Mouse (Mus musculus) neutrophil, adult 5-6 weeks (primary cell): ENCODE data around the gene Klk1. TPM values are rescaled to one million over a fixed set of nuclear protein-coding genes. Genes with fewer than 3 reads are reported as not detected.
"Not testable (repeated sequence)": the region's sequence is repeated elsewhere in the genome, so short reads cannot be mapped to it uniquely, and the experiment has no call there.

Experiments
- ATAC-seq: fragments of 151-379, 151-347 bp; 2 replicates; pipeline ENCODE4 v1.8.0; 2017; ENCODE audit warnings: mild to moderate bottlenecking, moderate TSS enrichment; ENCODE audit not compliant: insufficient number of reproducible peaks, poor library complexity, low FRiP score, severe bottlenecking; ENCODE audit errors: extremely low read depth
- total RNA-seq: library from RNA; stranded (forward); fragments of 200-1000 nt; gene quantifications from 2 replicates; pipeline ENCODE4 v1.2.3, GENCODE M21; 2017

The Klk1 gene
- not detected in 2 replicates for total RNA-seq

- ATAC-seq, result no peak
Measured at GRCm38 (mm10) chr7:44225076-44225475, at the start of gene Klk1. Gene Klk1, plus strand, starts transcription at chr7:44225360.

DNA sequence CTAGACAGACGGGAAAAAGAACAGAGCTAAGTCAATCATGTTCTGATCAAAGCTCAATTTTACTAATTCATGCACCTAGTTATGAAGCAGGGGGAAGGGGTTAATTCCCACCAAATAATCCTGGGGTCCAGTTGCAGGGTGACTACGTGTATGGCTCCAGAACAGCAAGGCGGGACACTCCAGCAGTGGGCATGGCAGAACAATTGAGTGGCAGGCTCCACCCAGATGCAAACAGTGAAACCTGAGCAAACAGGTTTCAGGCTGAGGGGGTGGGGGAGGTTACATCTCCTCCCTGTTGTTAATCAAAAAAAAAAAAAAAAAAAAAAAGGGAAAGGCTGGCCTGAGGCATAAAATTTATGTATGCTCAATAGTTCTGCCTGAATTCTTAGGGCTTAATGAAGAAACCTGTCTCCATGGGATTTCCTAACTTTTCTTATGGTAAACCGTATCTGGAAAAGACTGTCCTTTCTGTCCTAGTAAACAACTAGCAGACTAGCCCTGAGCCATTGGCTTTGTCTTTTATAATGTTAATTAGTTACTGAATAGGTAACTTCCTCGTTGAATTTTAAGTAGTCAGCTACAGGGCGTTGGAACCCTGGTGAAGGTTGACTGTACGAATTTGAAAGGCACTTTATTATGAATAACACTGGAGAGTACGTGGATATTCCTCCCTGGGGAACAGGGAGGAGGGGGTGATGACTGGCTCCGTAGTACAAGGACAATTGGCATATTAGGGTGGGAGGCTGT is 45.7 kb upstream of the Klk1 start:
- ATAC-seq, result no peak

DNA sequence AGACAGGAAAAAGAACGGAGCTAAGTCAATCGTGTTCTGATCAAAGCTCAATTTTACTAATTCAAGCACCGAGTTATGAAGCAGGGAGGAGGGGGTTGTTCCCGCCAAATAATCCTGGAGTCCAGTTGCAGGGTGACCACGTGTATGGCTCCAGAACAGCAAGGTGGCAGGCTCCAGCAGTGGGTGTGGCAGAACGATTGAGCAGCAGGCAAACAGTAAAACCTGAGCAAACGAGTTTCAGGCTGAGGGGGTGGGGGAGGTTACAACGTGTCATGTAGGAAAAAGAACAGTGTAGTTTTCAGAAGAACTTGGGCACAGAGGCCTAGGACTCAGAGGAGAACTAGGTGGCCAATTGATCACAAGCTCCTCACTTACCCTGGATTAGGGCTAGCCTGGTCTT is 38.6 kb upstream of the Klk1 start:
- ATAC-seq, result not testable (repeated sequence)

- ATAC-seq, result not testable (repeated sequence)
Measured at GRCm38 (mm10) chr7:44187936-44188335, 37.2 kb upstream of the Klk1 start, which contains the start of gene Klk1b24. Gene Klk1b24, plus strand, starts transcription at chr7:44188236.

- not testable (repeated sequence) for ATAC-seq
Measured at GRCm38 (mm10) chr7:44193466-44193865, 31.7 kb upstream of the Klk1 start.

- no peak for ATAC-seq
Measured at GRCm38 (mm10) chr7:44197891-44198290, 27.3 kb upstream of the Klk1 start, which contains the start of gene Klk1b3. Gene Klk1b3, plus strand, starts transcription at chr7:44198191.

- ATAC-seq, result not testable (repeated sequence)
Measured at GRCm38 (mm10) chr7:44207135-44207534, 18.0 kb upstream of the Klk1 start, which contains the start of gene Klk1b4. Gene Klk1b4, plus strand, starts transcription at chr7:44207435.

- ATAC-seq, result no peak
Measured at GRCm38 (mm10) chr7:44208307-44208706, 16.9 kb upstream of the Klk1 start.

DNA sequence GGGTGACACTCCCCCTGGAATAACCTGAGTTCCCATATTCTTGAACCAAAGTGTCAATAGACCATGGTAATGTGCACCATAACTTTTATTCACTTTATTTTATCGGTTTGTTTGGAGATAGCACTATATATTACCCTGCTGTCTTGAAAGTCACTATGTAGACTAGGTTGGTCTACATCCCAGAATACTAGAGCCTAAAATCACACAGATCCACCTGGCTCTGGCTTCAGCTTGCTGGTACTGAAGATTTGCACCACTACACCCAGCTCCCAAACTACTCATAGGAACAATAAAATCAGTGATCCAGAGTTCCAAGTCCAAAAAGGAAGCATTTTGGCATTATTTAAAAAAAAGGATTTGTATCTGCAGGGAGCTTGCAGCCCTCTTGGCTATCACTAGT is 9.5 kb upstream of the Klk1 start, which contains the start of gene Klk1b5:
Gene Klk1b5 (plus strand): TSS at position 301 of the 400 bp plus-strand sequence.
- ATAC-seq, result no peak

- not testable (repeated sequence) for ATAC-seq
Measured at GRCm38 (mm10) chr7:44221601-44222000, 3.6 kb upstream of the Klk1 start.

- ATAC-seq, result not testable (repeated sequence)
Measured at GRCm38 (mm10) chr7:44222335-44222734, 2.8 kb upstream of the Klk1 start.

DNA sequence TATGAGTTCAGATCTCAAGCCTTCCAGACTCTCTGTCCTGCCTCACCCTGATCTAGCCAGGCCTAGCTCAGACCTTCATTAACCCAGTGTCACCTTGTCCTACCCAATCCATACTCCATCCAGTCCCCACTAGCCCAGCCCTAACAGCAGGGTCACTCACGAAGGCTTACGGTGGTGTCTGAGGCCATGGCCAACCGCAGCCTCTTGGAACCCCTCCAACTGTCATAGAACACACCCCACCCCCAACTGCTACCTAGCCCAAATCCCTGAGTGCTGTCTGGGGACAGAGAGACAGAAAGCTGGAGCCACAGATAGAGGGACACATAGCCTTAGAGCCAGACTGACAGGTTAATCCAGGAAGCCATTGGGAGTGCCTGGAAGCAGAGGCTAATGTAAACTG is 10.7 kb downstream of the Klk1 start, which contains the start of gene Gm36864:
Gene Gm36864 (plus strand): TSS at position 269 of the 400 bp plus-strand sequence.
- ATAC-seq, result no peak

- no peak for ATAC-seq
Measured at GRCm38 (mm10) chr7:44239913-44240312, 14.8 kb downstream of the Klk1 start.

GRCm38 (mm10) chr7:44240712-44241111 is 15.6 kb downstream of the Klk1 start:
- no peak for ATAC-seq

- no peak for ATAC-seq
Measured at GRCm38 (mm10) chr7:44241163-44241562, 16.0 kb downstream of the Klk1 start.

- no peak for ATAC-seq
Measured at GRCm38 (mm10) chr7:44244080-44244479, 18.9 kb downstream of the Klk1 start.

- peak; percentile 69 for ATAC-seq
Measured at GRCm38 (mm10) chr7:44246055-44246983, 21.2 kb downstream of the Klk1 start, which contains the start of the genes 1700028J19Rik and 2410002F23Rik. Gene 1700028J19Rik, minus strand, starts transcription at chr7:44246695. Gene 2410002F23Rik, plus strand, starts transcription at chr7:44246722.

GRCm38 (mm10) chr7:44246984-44247470 is 21.9 kb downstream of the Klk1 start:
- ATAC-seq, result no peak

GRCm38 (mm10) chr7:44247971-44248370 is 22.8 kb downstream of the Klk1 start:
- ATAC-seq, result no peak
